Mouse (Mus musculus) neural tube, embryonic 14.5 days (tissue): ENCODE measurements at regions not wholly inside any gene's neighbourhood (a gene's known extent, or its start where the extent isn't known, plus 50 kb on each side); places are given as distances from the start of the nearest gene placed in this dataset.

ENCODE experiments used
- ATAC-seq: fragments of 200-750 bp; cut with Nextera tagmentation; 2 replicates; pipeline ENCODE4 v1.8.0; 2017; ENCODE audit warnings: low read depth, mild to moderate bottlenecking, moderate TSS enrichment, moderate library complexity
- H3K27ac ChIP-seq: fragments of 300-500 bp; sonication (generic); 2 replicates; pipeline ENCODE4 v1.5.1; 2014; ENCODE audit warnings: low read depth, mild to moderate bottlenecking, control low read depth, low read length, moderate library complexity, mixed read lengths
- H3K27me3 ChIP-seq: fragments of 300-500 bp; sonication (generic); 2 replicates; pipeline ENCODE4 v1.6.1; 2014; ENCODE audit warnings: low read length; ENCODE audit not compliant: control insufficient read depth, insufficient read depth
- H3K36me3 ChIP-seq: fragments of 300-500 bp; sonication (generic); 2 replicates; pipeline ENCODE4 v1.6.1; 2014; ENCODE audit warnings: low read length, mixed read lengths; ENCODE audit not compliant: control insufficient read depth, insufficient read depth
- H3K4me1 ChIP-seq: fragments of 300-500 bp; sonication (generic); 2 replicates; pipeline ENCODE4 v1.6.1; 2014; ENCODE audit warnings: low read length; ENCODE audit not compliant: control insufficient read depth, insufficient read depth
- H3K4me2 ChIP-seq: fragments of 300-500 bp; sonication (generic); 2 replicates; pipeline ENCODE4 v1.6.1; 2014; ENCODE audit warnings: mild to moderate bottlenecking, low read depth, low read length, control low read depth
- H3K4me3 ChIP-seq: fragments of 300-500 bp; sonication (generic); 2 replicates; pipeline ENCODE4 v1.5.1; 2014; ENCODE audit warnings: low read depth, low read length, control low read depth, mixed read lengths
- H3K9ac ChIP-seq: fragments of 300-500 bp; sonication (generic); replicated peaks from 2 replicates; pipeline ENCODE4 v1.6.1; 2014; ENCODE audit warnings: low read depth, mild to moderate bottlenecking, control low read depth, low read length, mixed read lengths
- H3K9me3 ChIP-seq: fragments of 300-500 bp; sonication (generic); 2 replicates; pipeline ENCODE4 v1.6.1; 2016; ENCODE audit warnings: low read length; ENCODE audit not compliant: control insufficient read depth
- WGBS: fragments of 180-500 bp; shearing (Covaris S2); extraction: QIAGEN DNeasy Blood & Tissue Kit; methylation state at CpG from one replicate; pipeline ENCODE4 v1.1.7; 2014; 5-methylcytosine and 5-hydroxymethylcytosine counted together

GRCm38 (mm10) chr19:14970161-14970560 lies 372.3 kb upstream of the Tle4 start:
- H3K27me3 ChIP-seq, result no peaks in the 10 kb centered on the region
- no peak overlapping the region for H3K4me3 ChIP-seq
- no peak for ATAC-seq
- H3K9ac ChIP-seq, result no peak overlapping the region
- H3K4me1 ChIP-seq, result no peaks in the 10 kb centered on the region
- H3K27ac ChIP-seq, result no peak overlapping the region
- H3K36me3 ChIP-seq, result no peaks in the 10 kb centered on the region
- no peaks in the 10 kb centered on the region for H3K9me3 ChIP-seq
- H3K4me2 ChIP-seq, result no peak overlapping the region
- WGBS, result 21% methylated on average over 1 of the region's 1 CpGs

GRCm38 (mm10) chr19:14968283-14968682 lies 370.4 kb upstream of the Tle4 start:
- WGBS, result 76% methylated on average over 3 of the region's 3 CpGs
- no peak overlapping the region for H3K4me3 ChIP-seq
- no peak overlapping the region for H3K27ac ChIP-seq
- H3K9me3 ChIP-seq, result no peaks in the 10 kb centered on the region
- H3K9ac ChIP-seq, result no peak overlapping the region
- H3K36me3 ChIP-seq, result no peaks in the 10 kb centered on the region
- no peak for ATAC-seq
- H3K27me3 ChIP-seq, result no peaks in the 10 kb centered on the region
- no peak overlapping the region for H3K4me2 ChIP-seq
- H3K4me1 ChIP-seq, result no peaks in the 10 kb centered on the region

GRCm38 (mm10) chr19:14957727-14958126 lies 359.9 kb upstream of the Tle4 start:
- no peak overlapping the region for H3K4me2 ChIP-seq
- no peaks in the 10 kb centered on the region for H3K9me3 ChIP-seq
- no peak overlapping the region for H3K27ac ChIP-seq
- no peaks in the 10 kb centered on the region for H3K27me3 ChIP-seq
- no peaks in the 10 kb centered on the region for H3K36me3 ChIP-seq
- no peak overlapping the region for H3K4me3 ChIP-seq
- 95% methylated on average over 19 of the region's 19 CpGs for WGBS
- H3K9ac ChIP-seq, result no peak overlapping the region
- no peak for ATAC-seq
- no peaks in the 10 kb centered on the region for H3K4me1 ChIP-seq

- Histone ChIP-seq H3K27ac (no peak overlapping the region), H3K4me3 (no peak overlapping the region), H3K4me2 (no peak overlapping the region), H3K4me1 (no peaks in the 10 kb centered on the region), H3K36me3 (no peaks in the 10 kb centered on the region), H3K9ac (no peak overlapping the region), H3K27me3 (no peaks in the 10 kb centered on the region), H3K9me3 (no peaks in the 10 kb centered on the region)
- ATAC-seq, result no peak
- 68% methylated on average over 10 of the region's 10 CpGs for WGBS
These were observed 359.3 kb upstream of the Tle4 start for GRCm38 (mm10) chr19:14957154-14957553.

- Histone ChIP-seq H3K9me3 (no peaks in the 10 kb centered on the region), H3K27ac (no peak overlapping the region)
- ATAC-seq, result no peak
These were observed 358.5 kb upstream of the Tle4 start for GRCm38 (mm10) chr19:14956392-14956791.

GRCm38 (mm10) chr19:14955969-14956368 lies 358.1 kb upstream of the Tle4 start:
- no peak for ATAC-seq
- Histone ChIP-seq H3K4me1 (no peaks in the 10 kb centered on the region), H3K27me3 (no peaks in the 10 kb centered on the region), H3K36me3 (no peaks in the 10 kb centered on the region), H3K4me3 (no peak overlapping the region), H3K27ac (no peak overlapping the region), H3K9ac (no peak overlapping the region), H3K4me2 (no peak overlapping the region), H3K9me3 (no peaks in the 10 kb centered on the region)
- 28% methylated on average over 3 of the region's 3 CpGs for WGBS

More at GRCm38 (mm10) chr19:14956392-14956791, 358.5 kb upstream of the Tle4 start:
- WGBS, result under 1% methylated on average over 3 of the region's 3 CpGs
- H3K9ac ChIP-seq, result no peak overlapping the region
- H3K4me1 ChIP-seq, result no peaks in the 10 kb centered on the region
- H3K4me2 ChIP-seq, result no peak overlapping the region
- H3K4me3 ChIP-seq, result no peak overlapping the region
- no peaks in the 10 kb centered on the region for H3K36me3 ChIP-seq
- H3K27me3 ChIP-seq, result no peaks in the 10 kb centered on the region

- Histone ChIP-seq H3K4me1 (no peaks in the 10 kb centered on the region), H3K27ac (no peak overlapping the region), H3K9ac (no peak overlapping the region), H3K4me2 (no peak overlapping the region), H3K9me3 (no peaks in the 10 kb centered on the region), H3K36me3 (no peaks in the 10 kb centered on the region), H3K4me3 (no peak overlapping the region), H3K27me3 (no peaks in the 10 kb centered on the region)
- ATAC-seq, result peak; percentile 82
- 49% methylated on average over 9 of the region's 9 CpGs for WGBS
These were observed 342.5 kb upstream of the Tle4 start for GRCm38 (mm10) chr19:14940207-14940952.

GRCm38 (mm10) chr19:14922238-14922637 lies 324.4 kb upstream of the Tle4 start:
- ATAC-seq, result no peak
- Histone ChIP-seq H3K9ac (no peak overlapping the region), H3K4me3 (no peak overlapping the region), H3K4me2 (no peak overlapping the region), H3K9me3 (no peaks in the 10 kb centered on the region), H3K4me1 (no peaks in the 10 kb centered on the region), H3K36me3 (no peaks in the 10 kb centered on the region), H3K27ac (no peak overlapping the region), H3K27me3 (no peaks in the 10 kb centered on the region)
- WGBS, result 64% methylated on average over 1 of the region's 1 CpGs

GRCm38 (mm10) chr19:14911056-14911850 lies 313.4 kb upstream of the Tle4 start:
- WGBS, result 93% methylated on average over 11 of the region's 11 CpGs
- H3K9me3 ChIP-seq, result no peaks in the 10 kb centered on the region

More at GRCm38 (mm10) chr19:14911056-14911850, 313.4 kb upstream of the Tle4 start:
- H3K4me1 ChIP-seq, result no peaks in the 10 kb centered on the region
- no peaks in the 10 kb centered on the region for H3K36me3 ChIP-seq
- no peak overlapping the region for H3K4me3 ChIP-seq
- H3K27ac ChIP-seq, result no peak overlapping the region
- H3K27me3 ChIP-seq, result no peaks in the 10 kb centered on the region
- no peak overlapping the region for H3K4me2 ChIP-seq
- H3K9ac ChIP-seq, result no peak overlapping the region
- ATAC-seq, result no peak
